In genomic region chr2:27304741-27305140, GRCm38 (mm10) we compare ENCODE assay signal across 8 mouse cellular contexts. TPM values are rescaled to one million over a fixed set of nuclear protein-coding genes. Genes with fewer than 3 reads are reported as not detected.
DNase-seq lines count a peak whose midpoint lies in the region; ATAC-seq and TF ChIP-seq lines count a peak whose summit lies in the region.

No protein-coding gene starts in this region.

- 68% methylated on average over 13 of the region's 13 CpGs for WGBS in forebrain, embryonic 15.5 days
- 86% methylated on average over 13 of the region's 13 CpGs for WGBS in forebrain, embryonic 11.5 days
- 16% methylated on average over 13 of the region's 13 CpGs for WGBS in kidney, adult 2 months

- H3K27ac ChIP-seq in forebrain, embryonic 15.5 days (replicated peaks) = peak overlapping the region; percentile 35; the same call in 1 of the 2 replicates
- no peak overlapping the region for H3K27ac ChIP-seq in forebrain, embryonic 11.5 days (ENCODE audit: low read depth, low read length)
- H3K27ac ChIP-seq in kidney, adult 2 months (ENCODE audit: insufficient read depth, low read depth, low read length) = no peak overlapping the region

- no peak overlapping the region for H3K4me2 ChIP-seq in forebrain, embryonic 15.5 days (replicated peaks)
- H3K4me2 ChIP-seq in forebrain, embryonic 11.5 days (ENCODE audit: low read depth, low read length, severe bottlenecking) = no peak overlapping the region

- no peak overlapping the region for H3K4me3 ChIP-seq in forebrain, embryonic 15.5 days
- H3K4me3 ChIP-seq in forebrain, embryonic 11.5 days (ENCODE audit: low read depth, low read length) = no peak overlapping the region
- H3K4me3 ChIP-seq in kidney, adult 2 months (ENCODE audit: insufficient read depth, low read depth, low read length) = no peak overlapping the region

- TF ChIP-seq CTCF in kidney, adult 2 months (conservative IDR thresholded peaks at IDR 0.05; ENCODE audit: insufficient read depth, insufficient read length, low read depth, low read length) = no peak

- H3K9ac ChIP-seq in forebrain, embryonic 15.5 days (replicated peaks) = no peak overlapping the region
- H3K9ac ChIP-seq in forebrain, embryonic 11.5 days (ENCODE audit: low read length) = no peak overlapping the region

- no peaks in the 10 kb centered on the region for H3K9me3 ChIP-seq in forebrain, embryonic 15.5 days
- no peaks in the 10 kb centered on the region for H3K9me3 ChIP-seq in forebrain, embryonic 11.5 days (ENCODE audit: control insufficient read depth, low read length)

- TF ChIP-seq POLR2A in kidney, adult 2 months (IDR thresholded peaks at IDR 0.05; ENCODE audit: low read depth, low read length) = no peak

- no peaks in the 10 kb centered on the region for H3K36me3 ChIP-seq in forebrain, embryonic 15.5 days
- H3K36me3 ChIP-seq in forebrain, embryonic 11.5 days (ENCODE audit: control insufficient read depth, insufficient read depth, low read length) = no peaks in the 10 kb centered on the region
- H3K36me3 ChIP-seq in kidney, adult 2 months (ENCODE audit: control insufficient read depth, insufficient read depth, low read length) = no peaks in the 10 kb centered on the region

- ATAC-seq in forebrain, embryonic 15.5 days (replicated peaks) = no peak
- no peak for ATAC-seq in forebrain, embryonic 11.5 days (replicated peaks; ENCODE audit: low FRiP score)
- ATAC-seq in frontal cortex, adult (ENCODE audit: low TSS enrichment) = no peak

- no peak for DNase-seq in forebrain, embryonic 11.5 days (ENCODE audit: low spot score)
- DNase-seq in retina, postnatal 1 day = peak; percentile 50
- no peak for DNase-seq in retina, embryonic 14.5 days (ENCODE audit: low spot score)
- peak; percentile 93 for DNase-seq in kidney, adult 2 months
- peak; percentile 66 for DNase-seq in lung, postnatal 36 days
- DNase-seq in testis, postnatal 14 days (ENCODE audit: low spot score) = no peak

- H3K27me3 ChIP-seq in forebrain, embryonic 15.5 days = no peaks in the 10 kb centered on the region
- H3K27me3 ChIP-seq in forebrain, embryonic 11.5 days (ENCODE audit: control insufficient read depth, insufficient read depth, low read length) = no peaks in the 10 kb centered on the region
- no peaks in the 10 kb centered on the region for H3K27me3 ChIP-seq in kidney, adult 2 months (replicated peaks; ENCODE audit: control insufficient read depth, insufficient read depth, low read length)

- peaks cover 29% of the 10 kb centered on the region for H3K4me1 ChIP-seq in forebrain, embryonic 15.5 days
- peaks cover 9% of the 10 kb centered on the region for H3K4me1 ChIP-seq in forebrain, embryonic 11.5 days (replicated peaks; ENCODE audit: control insufficient read depth, insufficient read depth, low read length)
- peaks cover 13% of the 10 kb centered on the region for H3K4me1 ChIP-seq in kidney, adult 2 months (ENCODE audit: control insufficient read depth, insufficient read depth, low read length)

RNA-seq across cellular contexts. Expression of gene Sardh, which starts 56.6 kb away (rescaled TPM):
- 3.6 and 4.5 TPM in 2 replicates for polyA plus RNA-seq in forebrain, embryonic 15.5 days (2015; fragmentation: Nextera tagmentation; extraction: Ambion mirVana)
- 3.2 and 6.0 TPM in 2 replicates for polyA plus RNA-seq in forebrain, embryonic 11.5 days (2014; fragmentation: Nextera tagmentation; extraction: Ambion mirVana)
- 232 and 278 TPM in 2 replicates for polyA plus RNA-seq in kidney, adult 2 months (2012; rRNA removed)

Comparison
In these comparisons a context has a peak if more than half of its experiments do, and no peak if none do; other contexts are left out.
1. DNase-seq: peak in retina, postnatal 1 day (single experiment), kidney, adult 2 months (single experiment) and lung, postnatal 36 days (single experiment); none in forebrain, embryonic 11.5 days (single experiment), retina, embryonic 14.5 days (single experiment) and testis, postnatal 14 days (single experiment).
2. RNA of gene Sardh, which starts 56.6 kb away (polyA plus RNA-seq): 232 to 278 TPM in kidney, adult 2 months; 3.2 to 6.0 TPM in forebrain, embryonic 11.5 days and 3.6 to 4.5 TPM in forebrain, embryonic 15.5 days; every median in the first group is over 10 times any median in the second.